In the genomic region with DNA sequence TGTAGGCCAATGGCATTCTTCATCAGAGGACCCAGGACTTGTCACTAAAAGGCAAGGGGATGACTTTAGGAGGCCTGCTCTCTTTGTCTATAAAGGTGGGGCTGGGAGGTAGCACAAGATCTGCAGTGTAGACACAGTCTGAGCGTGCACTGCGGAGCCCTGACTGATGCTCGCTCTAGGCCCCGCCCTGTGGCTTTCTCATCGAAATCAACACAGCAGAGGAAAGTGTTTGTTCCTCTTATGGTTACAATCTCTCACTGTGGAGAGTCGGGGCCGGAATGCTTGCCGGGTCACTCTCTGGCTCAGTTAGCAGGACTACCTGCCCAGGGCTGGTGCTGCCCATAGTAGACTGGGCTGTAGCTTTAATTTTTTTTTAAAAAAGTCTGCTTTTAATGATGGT, we compare ENCODE assay signal across 24 mouse cellular contexts.
DNase-seq lines count a peak whose midpoint lies in the region; ATAC-seq lines count a peak whose summit lies in the region.
"Had no signal": no experiment of that assay in that cellular context is flagged by ENCODE, and none has a peak within 500 bp of the region (broad histone marks: within the 10 kb centered on the region; RNA-seq: fewer than 3 reads in every experiment).

No protein-coding gene starts in this region.

- 93% methylated on average over 8 of the region's 8 CpGs for WGBS in forebrain, embryonic 14.5 days

- H3K4me1 ChIP-seq in forebrain, embryonic 14.5 days (ENCODE audit: control insufficient read depth, insufficient read depth, low read length), result no peaks in the 10 kb centered on the region
- H3K4me1 ChIP-seq: forebrain, embryonic 10.5 days; forebrain, embryonic 13.5 days had no signal

- ATAC-seq in hematopoietic stem cell, adult 5-6 weeks (replicated peaks in 1 of 2; ENCODE audit: insufficient read depth in 1 of 2, low FRiP score in 2 of 2, low TSS enrichment in 1 of 2, low read depth in 1 of 2, poor library complexity in 2 of 2, severe bottlenecking in 2 of 2), result peak; percentile 81 to 88
- ATAC-seq in megakaryocyte-erythroid progenitor cell, adult 5-6 weeks (replicated peaks; ENCODE audit: low FRiP score, low TSS enrichment, poor library complexity, severe bottlenecking), result peak; percentile 70
- ATAC-seq in forebrain, embryonic 14.5 days, result no peak
- ATAC-seq: CD4-positive, CD25-positive, alpha-beta regulatory T cell, adult 4 months; forebrain, embryonic 13.5 days; forebrain, postnatal 0 days had no signal

- peak; percentile 17 for DNase-seq in lung, postnatal 36 days
- DNase-seq in lung, postnatal 25 days (ENCODE audit: low spot score), result no peak
- no peak for DNase-seq in spleen, postnatal 4 days (ENCODE audit: low spot score in 2 of 2)
- no peak for DNase-seq in forebrain, embryonic 14.5 days (ENCODE audit: low spot score)
- DNase-seq: adrenal gland, adult 2 months; adrenal gland, postnatal 14 days; cerebellum, adult 11 months; cerebellum, adult 2 months; cerebellum, adult 9-11 months; cerebellum, postnatal 25 days; forebrain, postnatal 0 days; gastrocnemius, adult 2 months; gastrocnemius, postnatal 14 days; heart, adult 18-20 months; heart, postnatal 10 days; heart, postnatal 36 days had no signal

- no peak overlapping the region for H3K9ac ChIP-seq in forebrain, embryonic 14.5 days (ENCODE audit: low read length)
- H3K9ac ChIP-seq: forebrain, embryonic 13.5 days; forebrain, postnatal 0 days; heart, embryonic 12.5 days; heart, embryonic 15.5 days; hindbrain, embryonic 14.5 days had no signal

- no peaks in the 10 kb centered on the region for H3K9me3 ChIP-seq in forebrain, embryonic 14.5 days (replicated peaks; ENCODE audit: control insufficient read depth, low read length)
- H3K9me3 ChIP-seq: forebrain, embryonic 10.5 days; forebrain, embryonic 13.5 days; heart, embryonic 12.5 days; heart, embryonic 15.5 days had no signal

- H3K27me3 ChIP-seq in forebrain, embryonic 14.5 days (replicated peaks; ENCODE audit: control insufficient read depth, insufficient read depth, low read length), result no peaks in the 10 kb centered on the region
- H3K27me3 ChIP-seq: forebrain, embryonic 13.5 days; heart, embryonic 15.5 days had no signal

- H3K4me2 ChIP-seq in forebrain, embryonic 14.5 days (ENCODE audit: low read length), result no peak overlapping the region
- H3K4me2 ChIP-seq: forebrain, embryonic 13.5 days; heart, embryonic 12.5 days; heart, embryonic 15.5 days; hindbrain, embryonic 14.5 days had no signal

- no peak overlapping the region for H3K27ac ChIP-seq in forebrain, embryonic 14.5 days (ENCODE audit: low read depth, low read length)
- H3K27ac ChIP-seq: forebrain, embryonic 10.5 days; forebrain, embryonic 13.5 days; gastrocnemius, adult 2 months; heart, embryonic 15.5 days; hindbrain, embryonic 14.5 days had no signal

- 0 out of 2 replicates have a peak, but pooled peaks cover 8% of the 10 kb centered on the region for H3K36me3 ChIP-seq in forebrain, embryonic 14.5 days (ENCODE audit: control insufficient read depth, insufficient read depth, low read length)
- H3K36me3 ChIP-seq: forebrain, embryonic 10.5 days; heart, embryonic 12.5 days; heart, embryonic 15.5 days had no signal

- H3K4me3 ChIP-seq in forebrain, embryonic 14.5 days (ENCODE audit: low read depth, low read length), result no peak overlapping the region
- H3K4me3 ChIP-seq: forebrain, embryonic 10.5 days; forebrain, embryonic 13.5 days; gastrocnemius, adult 2 months; heart, embryonic 12.5 days; heart, embryonic 15.5 days had no signal
